Mouse (Mus musculus) heart, postnatal 0 days (tissue): ENCODE data around the gene Tnfrsf21.

Experiments
- CTCF ChIP-seq: IDR thresholded peaks from 2 replicates; pipeline ENCODE4 v1.5.1; 2016; ENCODE audit warnings: antibody characterized with exemption, control low read depth, low read depth
- EP300 ChIP-seq: IDR thresholded peaks from 2 replicates; pipeline ENCODE4 v1.6.1; 2016; ENCODE audit warnings: antibody characterized with exemption, low read depth

GRCm38 (mm10) chr17:43094285-43094684 lies 77.9 kb downstream of the Tnfrsf21 start:
- TF ChIP-seq CTCF (no peak), EP300 (no peak)
